Mouse (Mus musculus) heart, adult 11 months (tissue): ENCODE measurements around the gene Lamtor1.
A peak's percentile ranks its signal among the peaks of the same experiment; 100 is the strongest.

Experiments
- DNase-seq: peaks from one replicate; pipeline ENCODE4 v3.0.0; 2022

The Lamtor1 gene

GRCm38 (mm10) chr7:101905561-101906286 is at the start of gene Lamtor1:
TSS of gene Lamtor1 (plus strand) at chr7:101905904.
- DNase-seq, result peak; percentile 100

GRCm38 (mm10) chr7:101857094-101857493 is 48.6 kb upstream of the Lamtor1 start, which contains the start of gene Folr2:
TSS of gene Folr2 (minus strand) at chr7:101857194.
- no peak for DNase-seq

- DNase-seq, result peak; percentile 94
Observed at GRCm38 (mm10) chr7:101858362-101858761, 47.3 kb upstream of the Lamtor1 start.

DNA sequence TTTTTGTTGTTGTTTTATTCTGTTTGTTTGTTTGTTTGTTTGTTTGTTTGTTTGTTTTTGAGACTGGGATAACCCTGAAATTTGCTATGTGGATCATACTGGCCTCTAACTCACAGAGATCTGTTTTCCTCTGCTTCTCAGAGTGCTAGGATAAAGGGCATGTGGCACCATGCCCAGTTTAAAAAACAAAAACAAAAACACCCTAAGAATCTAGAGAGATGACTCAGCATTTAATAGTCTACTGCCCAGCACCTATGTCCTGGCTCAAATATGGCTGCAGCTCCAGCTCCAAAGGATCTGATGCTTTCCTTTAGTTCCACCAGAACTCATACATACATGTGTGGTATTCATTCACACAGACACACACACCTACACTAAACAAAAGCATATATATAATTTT is 44.7 kb upstream of the Lamtor1 start:
- DNase-seq, result no peak

- no peak for DNase-seq
Observed at GRCm38 (mm10) chr7:101862291-101862690, 43.4 kb upstream of the Lamtor1 start.

- no peak for DNase-seq
Observed at GRCm38 (mm10) chr7:101863415-101863814, 42.3 kb upstream of the Lamtor1 start, which contains the start of gene Anapc15. TSS of gene Anapc15 (plus strand) at chr7:101863715.

GRCm38 (mm10) chr7:101866491-101867265 is 39.0 kb upstream of the Lamtor1 start:
- no peak for DNase-seq

DNA sequence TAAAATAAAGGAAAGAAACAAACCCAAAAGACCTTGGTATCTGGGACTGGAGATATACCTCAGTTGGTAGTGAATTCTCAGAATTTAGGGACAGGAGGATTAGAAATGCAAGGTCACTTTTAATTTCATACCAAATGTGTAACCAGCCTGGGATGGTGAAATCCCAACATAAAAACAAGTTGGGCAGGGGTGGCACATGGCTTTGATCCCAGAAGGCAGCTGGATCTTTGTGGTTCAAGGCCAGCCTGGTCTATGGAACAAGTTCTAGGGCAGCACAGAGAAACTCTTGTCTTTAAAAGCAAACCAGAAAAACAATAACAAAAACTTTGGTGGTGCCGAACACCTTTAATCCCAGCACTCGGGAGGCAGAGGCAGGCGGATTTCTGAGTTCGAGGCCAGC is 38.2 kb upstream of the Lamtor1 start:
- no peak for DNase-seq

DNA sequence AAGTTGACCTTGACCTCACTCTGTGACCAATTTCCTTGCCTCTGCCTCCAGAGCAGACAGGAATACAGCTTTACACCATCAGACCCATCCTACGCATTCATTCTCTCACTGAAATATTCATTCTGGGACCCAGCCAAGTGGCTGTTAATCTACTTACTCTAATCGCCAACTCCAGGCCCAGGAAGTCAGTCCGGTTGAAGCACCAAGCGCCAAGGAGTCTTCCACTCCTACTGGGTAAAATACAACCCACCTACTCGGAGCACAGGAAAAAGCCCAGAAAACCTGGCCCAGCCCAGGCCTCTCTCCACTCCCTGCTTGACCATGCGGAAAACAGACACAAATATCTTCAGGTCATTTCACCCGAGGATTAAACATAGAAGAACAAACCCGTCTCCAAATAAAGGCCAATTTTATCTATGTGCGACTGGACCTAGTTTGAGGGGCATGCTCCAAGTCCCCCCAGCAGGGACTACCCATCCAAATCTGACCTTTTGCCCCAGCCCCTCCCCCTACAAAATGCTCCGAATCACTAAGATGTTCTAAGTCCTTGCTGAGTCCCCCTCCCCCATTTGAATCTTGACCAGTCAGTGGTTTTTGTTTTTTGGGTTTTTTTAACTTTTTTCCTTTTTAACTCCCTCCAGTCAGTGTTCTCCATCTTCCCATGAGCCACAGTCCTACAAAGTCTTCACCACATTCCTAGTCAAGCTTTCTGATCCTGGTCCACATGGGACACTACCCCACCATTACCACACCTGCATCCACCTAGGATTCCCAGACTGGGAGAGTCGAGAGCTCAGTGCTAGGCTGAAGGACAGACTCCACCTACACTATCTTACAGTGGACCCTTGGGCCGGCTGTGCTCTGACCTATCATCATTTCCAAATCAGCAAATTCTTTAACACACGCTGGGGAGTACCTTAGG is 37.2 kb upstream of the Lamtor1 start:
- peak; percentile 89 for DNase-seq

- no peak for DNase-seq
Observed at GRCm38 (mm10) chr7:101869163-101869500, 36.6 kb upstream of the Lamtor1 start.

DNA sequence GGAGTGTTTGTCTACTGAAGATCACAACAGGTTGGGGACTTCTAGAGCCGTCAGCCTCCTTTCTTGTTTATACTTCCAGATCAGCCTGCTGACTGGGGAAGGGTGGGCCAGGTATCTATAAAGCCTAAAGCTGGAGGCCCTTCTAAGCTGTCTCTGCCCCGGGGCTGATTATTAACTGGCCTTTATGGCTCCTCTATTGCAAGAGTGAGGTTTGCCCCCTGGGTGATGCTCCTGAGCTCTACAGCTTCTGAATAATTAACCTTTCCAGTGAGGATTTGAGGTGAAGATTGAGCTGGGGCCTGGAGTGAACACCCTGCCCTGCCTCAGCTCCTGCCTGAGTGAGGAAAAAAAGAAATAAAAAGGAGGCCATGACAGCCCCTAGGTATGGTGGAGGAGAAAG is 35.1 kb upstream of the Lamtor1 start, which contains the start of gene Folr1:
TSS of gene Folr1 (minus strand) at position 160 of the 400 bp plus-strand sequence.
- no peak for DNase-seq

DNA sequence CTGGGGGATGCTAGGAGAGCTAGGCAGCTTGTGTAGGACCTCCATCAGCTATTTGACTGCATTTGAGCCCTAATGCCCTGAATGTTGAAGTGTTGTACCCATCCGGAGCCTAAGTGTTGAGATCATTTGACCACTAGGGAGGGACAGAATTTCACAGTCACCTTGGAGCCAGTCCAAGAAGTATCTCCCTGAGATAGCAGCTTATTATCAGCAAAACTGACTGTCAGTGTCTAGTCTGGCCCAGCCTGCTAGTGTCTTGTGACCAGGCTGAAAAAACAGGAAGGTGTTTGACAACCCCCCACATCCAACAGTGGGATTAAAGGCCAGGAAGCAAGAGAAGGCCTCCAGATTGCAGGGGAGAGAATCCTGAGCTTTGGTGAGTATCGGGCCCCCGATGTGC is 34.4 kb upstream of the Lamtor1 start:
- no peak for DNase-seq

DNA sequence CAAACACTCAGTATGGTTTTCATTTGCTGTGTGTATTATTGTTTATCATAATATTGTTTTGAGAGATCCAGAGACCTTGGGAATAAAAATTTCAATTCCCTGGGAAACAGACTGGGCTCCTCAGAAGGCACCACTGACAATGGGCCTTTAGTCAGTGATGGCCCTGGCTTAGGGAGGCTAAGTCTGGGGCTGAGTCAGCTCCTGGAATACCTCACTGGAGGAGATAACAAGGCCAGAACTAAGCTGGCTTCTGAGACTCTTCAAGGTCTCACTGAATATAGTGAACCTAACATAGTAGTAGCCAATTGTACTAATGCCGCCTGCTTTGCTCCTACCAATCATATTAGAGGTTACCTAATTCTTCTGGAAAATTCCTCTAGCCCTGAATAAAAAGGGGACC is 29.7 kb upstream of the Lamtor1 start:
- DNase-seq, result no peak

DNA sequence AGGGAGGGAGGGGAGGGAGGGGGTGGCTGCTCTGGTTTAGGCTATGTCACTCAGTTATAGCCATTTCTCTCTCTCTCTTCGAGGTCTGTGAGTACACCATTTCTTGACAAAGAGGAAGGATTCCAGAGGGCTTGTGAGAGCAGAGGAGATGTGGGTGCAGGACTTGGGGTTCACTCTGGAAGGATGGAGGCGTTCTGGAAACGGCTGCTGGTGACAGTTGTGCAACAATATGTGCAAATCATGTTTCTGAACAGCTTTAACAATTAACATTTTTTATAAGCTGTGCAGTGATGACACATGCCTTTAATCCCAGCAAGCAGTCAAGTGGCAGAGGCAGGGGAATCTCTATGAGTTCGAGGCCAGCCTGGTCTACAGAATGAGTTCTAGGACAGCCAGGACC is 24.8 kb upstream of the Lamtor1 start:
- no peak for DNase-seq

GRCm38 (mm10) chr7:101882413-101883154 is 23.1 kb upstream of the Lamtor1 start:
- DNase-seq, result peak; percentile 91

DNA sequence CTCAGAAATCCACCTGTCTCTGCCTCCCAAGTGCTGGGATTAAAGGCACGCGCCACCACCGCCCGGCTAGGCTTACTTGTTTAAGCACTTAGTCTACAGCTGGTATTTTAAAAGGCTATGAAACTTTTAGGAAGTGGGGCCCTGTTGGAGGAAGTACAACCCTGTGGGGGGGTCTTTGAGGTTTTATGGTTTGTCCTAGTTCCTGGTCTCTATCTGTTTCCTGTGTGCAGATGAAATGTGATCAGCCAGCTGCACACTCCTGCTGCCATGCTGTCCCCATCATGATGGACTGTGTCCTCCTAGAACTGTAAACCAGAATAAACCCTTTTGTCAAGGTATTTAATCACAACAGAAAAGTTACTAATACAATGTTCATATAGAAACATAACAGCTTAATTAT is 21.5 kb upstream of the Lamtor1 start:
- DNase-seq, result no peak

DNA sequence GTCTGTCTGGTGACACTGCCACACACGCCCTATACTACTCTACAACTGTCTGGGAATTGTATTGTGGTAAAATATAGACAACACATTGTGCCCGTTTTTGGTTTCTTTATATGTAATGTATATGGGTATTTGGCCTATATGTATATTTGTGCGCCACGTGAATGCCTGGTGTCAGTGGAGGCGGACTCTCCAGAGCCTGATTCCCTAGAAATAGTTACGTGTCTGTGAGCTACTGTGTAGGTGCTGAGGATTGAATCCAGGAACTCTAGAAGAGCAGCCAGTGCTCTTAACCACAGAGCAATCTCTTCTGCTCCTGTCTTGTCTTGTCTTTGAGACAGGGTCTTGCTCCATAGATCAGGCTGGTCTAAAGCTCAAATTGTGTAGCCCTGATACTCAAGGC is 19.4 kb upstream of the Lamtor1 start:
- DNase-seq, result no peak

DNA sequence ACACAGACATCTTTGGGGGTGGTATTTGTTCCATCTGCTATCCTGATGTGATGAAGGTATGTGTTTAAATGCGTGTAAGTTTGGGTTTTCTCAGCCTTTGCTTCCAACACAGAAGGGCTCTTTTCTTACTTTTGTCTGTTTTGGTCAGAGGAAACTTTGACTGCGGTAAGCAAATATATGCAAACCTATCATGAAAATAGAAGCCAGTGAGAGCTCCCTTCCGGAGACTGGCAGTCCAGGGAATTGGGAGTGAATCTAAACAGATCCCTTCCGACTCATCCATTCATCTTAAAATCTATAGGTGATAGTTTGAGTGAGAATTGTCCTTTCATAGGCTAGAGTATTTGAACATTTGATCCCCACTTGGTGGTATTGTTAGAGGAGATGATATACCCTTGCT is 17.2 kb upstream of the Lamtor1 start:
- no peak for DNase-seq

- DNase-seq, result no peak
Observed at GRCm38 (mm10) chr7:101895695-101896094, 10.0 kb upstream of the Lamtor1 start.

GRCm38 (mm10) chr7:101896104-101897066 is 9.3 kb upstream of the Lamtor1 start:
- DNase-seq, result peak; percentile 100
